Mouse (Mus musculus) spleen, adult 10 weeks (tissue): ENCODE measurements around the gene Cdh20. TPM values are rescaled to one million over a fixed set of nuclear protein-coding genes. Genes with fewer than 3 reads are reported as not detected.

ENCODE experiments used
- polyA plus RNA-seq: library from polyadenylated mRNA; stranded (reverse); fragments of 350-450 nt; fragmentation: Illumina TruSeq; extraction: RNeasy Lipid Tissue Mini Kit (QIAGEN cat#74804); gene quantifications from one replicate; pipeline ENCODE4 v1.2.3, GENCODE M21; 2015; ENCODE audit warnings: low replicate concordance; ENCODE audit not compliant: insufficient read depth

The Cdh20 gene
- not detected for polyA plus RNA-seq

DNA sequence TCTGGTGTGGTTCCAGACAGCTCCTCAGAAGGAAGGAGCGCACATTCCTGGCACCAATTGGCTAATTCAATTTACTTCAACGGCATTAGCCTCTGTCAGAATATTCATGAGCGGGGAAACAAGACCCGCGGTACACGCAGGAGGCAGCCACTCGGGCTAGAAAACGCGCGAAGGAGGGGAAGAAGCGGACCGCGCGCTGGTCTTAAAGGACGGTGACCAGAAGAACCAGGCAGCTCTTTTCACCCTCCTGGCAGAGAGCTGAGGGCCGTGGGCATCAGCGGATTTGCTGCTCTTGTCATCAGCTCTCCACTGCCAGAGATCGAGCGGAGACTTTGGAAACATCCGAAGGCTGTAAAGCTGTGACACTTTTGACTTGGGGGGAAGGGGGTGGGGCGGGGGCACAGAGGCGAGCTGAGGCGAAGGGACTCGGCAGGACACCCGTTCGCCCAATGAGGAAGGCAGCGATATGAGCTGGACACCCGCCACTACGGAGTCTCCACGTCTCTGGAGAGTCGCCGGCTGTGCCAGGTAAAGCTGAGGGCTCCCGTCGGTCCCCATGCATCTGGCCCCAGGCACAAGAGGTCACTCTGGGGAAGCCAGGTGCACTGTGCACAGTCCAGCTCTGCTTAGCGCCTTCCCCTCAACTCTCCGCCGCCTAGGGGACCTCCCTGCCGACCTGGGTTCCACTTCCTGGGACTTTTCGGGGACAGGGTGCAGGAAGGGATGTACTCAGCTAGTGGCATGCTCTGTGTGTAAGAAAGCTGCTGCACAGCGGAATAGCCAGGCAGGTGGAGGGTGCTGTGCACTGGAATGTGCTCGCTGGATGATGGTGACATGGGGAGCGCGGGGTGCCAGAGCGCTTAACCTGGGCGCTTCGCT, at the start of gene Cdh20:
Gene Cdh20 (plus strand): TSS at position 159 of the 879 bp plus-strand sequence.

